Mouse (Mus musculus): ENCODE measurements around the gene Kazn.
A peak's percentile ranks its signal among the peaks of the same experiment; 100 is the strongest.

Gene Kazn

DNA sequence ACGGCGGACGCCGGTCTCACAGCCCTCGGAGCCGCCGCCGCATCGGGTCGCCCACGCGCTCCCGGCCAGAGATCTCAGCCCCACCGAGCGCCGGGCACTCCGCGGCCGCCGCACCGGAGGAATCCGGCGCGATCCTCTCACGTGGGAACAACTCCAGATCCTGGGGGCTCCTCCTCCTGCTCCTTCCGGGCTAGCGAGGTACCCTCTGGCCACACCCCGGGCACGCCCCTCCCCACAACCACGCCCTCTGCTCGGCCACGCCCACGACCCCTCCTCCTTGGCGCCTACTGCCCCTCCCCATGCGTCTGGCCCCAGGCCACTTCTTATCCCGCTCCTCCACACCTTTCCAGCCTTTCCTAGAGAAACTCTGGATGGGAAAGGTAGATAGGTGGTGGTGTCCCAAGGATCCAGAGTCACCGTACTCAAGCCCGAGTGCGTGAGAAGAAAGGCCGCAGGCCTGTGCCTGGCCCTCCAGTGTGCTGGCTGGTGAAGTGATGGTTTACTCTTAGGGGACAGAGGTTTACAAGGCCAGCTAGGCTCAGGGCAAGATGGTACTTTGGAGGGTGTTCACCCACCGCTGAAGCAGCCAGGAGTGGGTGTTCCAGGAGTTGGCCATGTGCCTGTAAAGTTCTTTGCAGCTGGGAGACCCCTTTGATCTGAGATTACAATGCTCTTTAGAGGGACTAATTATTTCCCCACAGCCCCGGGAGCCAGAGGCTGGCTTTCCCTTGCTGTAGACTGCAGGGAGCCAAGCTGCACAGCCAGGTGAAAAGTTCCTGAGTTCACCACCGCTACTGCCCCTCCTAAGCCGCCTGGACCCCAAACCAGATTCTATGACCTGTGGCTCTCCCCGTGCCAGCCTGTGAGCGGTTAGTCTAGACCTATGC is at the start of gene Kazn:
Kazn (minus strand) TSS at position 162 of the 887 bp plus-strand sequence.
- DNase-seq (ENCODE audit: low spot score in 2 of 2): peak; percentile 64 to 75

DNA sequence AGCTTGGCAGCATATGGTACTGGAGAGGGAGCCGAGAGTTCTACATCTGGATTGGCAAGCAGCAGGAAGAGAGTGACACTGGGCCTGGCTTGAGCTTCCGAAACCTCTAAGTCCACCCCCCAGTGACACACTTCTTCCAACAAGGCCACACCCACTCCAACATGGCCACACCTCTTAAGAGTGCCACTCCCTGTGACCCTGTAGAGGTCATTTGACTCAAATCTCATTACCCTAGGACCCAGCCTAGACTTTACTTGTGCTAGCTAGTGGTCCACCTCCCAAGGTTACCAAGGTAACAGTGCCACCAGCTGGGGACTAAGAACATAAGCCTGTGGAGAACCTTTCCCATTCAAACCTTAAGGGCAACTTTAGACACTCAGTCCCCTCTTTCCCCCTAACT is 46.3 kb upstream of the Kazn start:
- no peak for DNase-seq (ENCODE audit: low spot score in 2 of 2)

DNA sequence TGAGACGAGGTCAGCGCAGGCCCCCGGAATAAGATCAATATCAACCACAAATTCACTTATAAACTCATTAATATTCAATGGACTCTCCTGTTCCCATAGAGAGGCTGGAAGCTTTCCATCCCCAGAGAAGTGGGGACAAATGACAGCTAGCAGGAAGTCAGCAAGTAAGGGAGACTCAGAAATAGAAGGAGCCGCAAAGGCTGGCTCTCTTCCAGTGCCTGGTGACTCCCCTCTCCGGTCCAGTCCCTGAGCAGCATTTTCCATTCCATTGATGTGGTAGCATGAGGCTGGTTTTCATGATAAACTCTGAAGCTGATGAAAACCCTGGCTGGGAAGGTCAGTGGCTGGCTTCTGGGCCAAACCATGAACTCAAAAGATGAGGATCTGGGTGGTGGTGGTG is 44.7 kb upstream of the Kazn start:
- DNase-seq (ENCODE audit: low spot score in 2 of 2): no peak

DNA sequence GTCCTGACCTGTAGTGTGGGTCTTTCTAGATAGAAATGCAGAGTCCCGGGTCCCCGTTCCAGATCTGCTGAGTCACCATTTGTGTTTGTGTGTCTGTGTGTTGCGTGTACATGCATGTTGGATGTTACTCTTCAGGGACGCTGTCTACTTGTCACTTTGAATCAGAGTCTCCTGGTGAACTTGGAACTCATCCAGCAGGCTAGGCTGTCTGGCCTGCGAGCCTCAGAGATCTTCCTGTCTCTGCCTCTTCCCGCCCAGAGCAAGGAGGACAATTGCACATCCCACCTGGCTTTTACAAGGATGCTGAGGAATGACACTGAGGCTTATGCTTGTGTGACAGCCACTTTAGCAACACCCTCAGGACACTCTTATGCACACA is 39.0 kb upstream of the Kazn start:
- DNase-seq (ENCODE audit: low spot score in 2 of 2): no peak

DNA sequence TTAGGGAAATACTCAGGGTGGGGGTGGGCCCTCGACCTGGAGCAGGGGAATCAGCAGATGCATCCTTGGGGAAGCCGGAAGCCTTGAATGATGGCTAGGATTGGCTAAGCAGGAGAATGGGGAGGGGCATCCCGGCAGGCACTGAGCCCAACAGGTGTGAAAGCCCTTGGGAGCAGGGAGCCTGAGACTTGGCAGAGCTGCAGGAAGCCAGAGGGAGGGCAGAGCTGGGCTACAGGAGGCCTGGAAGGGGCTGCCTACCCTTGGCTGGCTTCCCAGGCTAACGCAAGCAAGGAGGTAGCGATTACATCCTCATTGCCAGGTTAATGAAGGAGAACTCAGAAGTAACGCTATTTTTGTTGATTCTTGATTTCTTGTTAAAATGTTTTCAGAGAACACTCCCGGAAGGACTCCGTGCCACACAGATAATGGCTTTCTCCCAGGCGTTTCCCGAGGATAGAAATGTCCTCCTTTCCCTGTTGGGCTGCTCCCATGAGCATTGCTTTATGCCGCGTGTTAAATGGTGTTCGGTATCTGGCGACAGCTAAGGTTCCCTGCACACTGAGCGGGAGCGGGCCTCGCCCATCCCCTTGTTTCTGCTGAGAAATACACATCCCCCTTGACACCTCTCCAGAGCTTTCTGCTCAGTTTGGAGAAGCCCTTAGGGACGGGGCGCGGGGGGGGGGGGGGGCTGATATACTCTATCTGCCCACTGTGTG is 38.4 kb upstream of the Kazn start:
- no peak for DNase-seq (ENCODE audit: low spot score in 2 of 2)

DNA sequence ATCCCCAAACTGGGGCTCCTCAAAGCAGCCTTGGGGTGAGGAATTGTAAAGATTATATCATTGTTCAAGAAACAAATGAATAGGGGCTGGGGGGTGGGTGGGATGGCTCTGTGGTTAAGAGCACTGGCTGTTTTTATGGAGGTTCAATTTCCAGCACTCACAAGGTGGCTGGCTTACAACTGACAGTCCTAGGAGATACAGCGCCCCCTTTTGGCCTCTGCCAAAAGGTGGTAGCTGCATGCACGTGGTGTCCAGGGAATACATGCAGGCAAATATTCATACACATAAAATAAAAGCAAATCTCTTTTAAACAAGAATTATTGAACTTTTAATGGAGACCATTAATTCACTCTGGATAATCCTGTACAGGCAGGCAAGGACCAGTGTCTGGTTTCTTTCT is 36.0 kb upstream of the Kazn start:
- no peak for DNase-seq (ENCODE audit: low spot score in 2 of 2)

DNA sequence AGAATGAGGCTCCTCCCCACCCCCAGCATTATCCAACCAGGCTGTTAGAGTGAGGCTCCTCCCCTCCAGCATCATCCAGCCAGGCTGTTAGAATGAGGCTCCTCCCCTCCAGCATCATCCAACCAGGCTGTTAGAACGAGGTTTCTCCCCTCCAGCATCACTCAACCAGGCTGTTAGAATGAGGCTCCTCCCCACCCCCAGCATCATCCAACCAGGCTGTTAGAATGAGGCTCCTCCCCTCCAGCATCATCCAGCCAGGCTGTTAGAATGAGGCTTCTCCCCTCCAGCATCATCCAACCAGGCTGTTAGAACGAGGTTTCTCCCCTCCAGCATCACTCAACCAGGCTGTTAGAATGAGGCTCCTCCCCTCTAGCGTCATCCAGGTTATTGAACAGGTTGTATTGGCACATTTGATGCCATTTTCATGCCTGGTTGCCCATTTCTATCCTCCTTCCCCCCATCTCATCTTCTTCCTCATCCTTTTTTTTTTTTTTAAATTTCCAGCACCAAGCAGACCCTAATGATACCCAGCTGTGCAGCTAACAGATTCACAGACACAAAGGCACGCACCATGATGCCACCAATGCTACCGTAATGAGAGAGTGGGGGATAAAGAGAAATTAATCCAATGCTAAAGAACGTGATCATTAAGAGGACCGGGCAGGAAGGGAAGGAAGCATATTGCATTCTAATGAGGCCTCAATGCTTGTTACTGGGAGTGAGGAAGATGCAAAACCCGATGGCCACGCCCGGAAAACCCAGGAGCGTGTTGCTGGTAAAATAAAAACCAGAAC is 35.4 kb upstream of the Kazn start:
- no peak for DNase-seq (ENCODE audit: low spot score in 2 of 2)

DNA sequence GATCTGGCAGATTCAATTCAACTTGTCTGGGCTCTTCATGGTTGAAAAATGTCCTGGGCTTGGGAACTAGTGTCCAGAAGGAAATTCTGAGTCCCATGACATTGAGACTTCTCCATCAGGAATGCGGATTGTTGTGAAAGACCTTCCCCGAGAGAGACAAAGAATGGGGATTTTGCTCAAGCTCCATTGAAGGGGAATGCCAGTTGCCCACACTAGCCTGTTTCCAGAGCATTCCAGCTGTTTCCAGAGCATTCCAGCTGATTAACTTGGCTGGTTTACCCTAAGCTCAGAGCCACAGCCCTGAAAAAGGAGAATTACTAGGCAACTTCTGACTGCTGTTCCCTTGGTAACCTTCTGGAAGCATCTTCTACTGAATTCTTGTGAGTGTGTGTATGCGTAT is 32.3 kb upstream of the Kazn start:
- no peak for DNase-seq (ENCODE audit: low spot score in 2 of 2)

- DNase-seq (ENCODE audit: low spot score in 2 of 2): no peak
Measured at GRCm38 (mm10) chr4:142267832-142268231, 28.6 kb upstream of the Kazn start.

GRCm38 (mm10) chr4:142267348-142267819 is 28.2 kb upstream of the Kazn start:
- DNase-seq (ENCODE audit: low spot score in 2 of 2): no peak

DNA sequence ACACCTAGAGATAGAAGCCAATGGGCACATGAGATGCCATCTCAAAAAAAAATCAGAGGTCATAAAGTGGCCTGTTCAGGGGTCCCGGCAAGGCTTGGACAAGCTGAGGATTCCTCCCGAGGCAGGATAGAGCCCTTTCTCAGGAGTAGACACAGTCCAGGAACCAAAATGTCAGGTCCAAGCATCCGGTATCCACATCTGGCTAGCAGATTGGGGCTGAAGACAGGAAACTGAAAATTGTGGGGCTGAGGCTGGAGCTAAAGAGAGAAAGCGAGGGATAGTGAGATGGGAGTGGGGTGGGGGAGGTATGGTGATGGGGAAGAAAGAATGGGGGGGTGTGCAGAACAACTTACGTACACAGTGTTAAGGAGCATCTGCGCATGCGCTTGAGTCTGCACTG is 25.1 kb upstream of the Kazn start:
- no peak for DNase-seq (ENCODE audit: low spot score in 2 of 2)

- DNase-seq (ENCODE audit: low spot score in 2 of 2): no peak
Measured at GRCm38 (mm10) chr4:142261725-142262124, 22.5 kb upstream of the Kazn start.

- DNase-seq (ENCODE audit: low spot score in 2 of 2): no peak
Measured at GRCm38 (mm10) chr4:142258730-142259129, 19.5 kb upstream of the Kazn start.

DNA sequence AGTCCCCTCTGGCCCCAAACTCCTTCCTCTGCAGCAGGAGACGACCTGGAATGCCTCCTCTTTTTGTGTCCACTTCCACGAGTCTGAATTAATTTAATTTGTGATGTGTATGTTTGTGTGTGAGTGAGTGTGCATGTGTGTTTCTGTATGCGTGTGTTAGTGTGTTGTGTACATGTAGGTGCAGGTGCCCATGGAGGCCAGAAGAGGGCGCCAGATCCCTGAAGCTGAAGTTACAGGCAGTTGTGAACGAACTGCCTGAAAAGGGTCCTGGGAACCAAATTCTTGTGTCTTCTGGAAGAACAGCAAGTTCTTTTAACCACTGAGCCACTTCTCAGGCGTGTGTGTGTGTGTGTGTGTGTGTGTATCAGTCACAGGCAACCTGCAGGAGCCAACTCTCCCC is 14.9 kb upstream of the Kazn start:
- DNase-seq (ENCODE audit: low spot score in 2 of 2): no peak

GRCm38 (mm10) chr4:142251471-142252354 is 12.5 kb upstream of the Kazn start:
- DNase-seq (ENCODE audit: low spot score in 2 of 2): no peak

DNA sequence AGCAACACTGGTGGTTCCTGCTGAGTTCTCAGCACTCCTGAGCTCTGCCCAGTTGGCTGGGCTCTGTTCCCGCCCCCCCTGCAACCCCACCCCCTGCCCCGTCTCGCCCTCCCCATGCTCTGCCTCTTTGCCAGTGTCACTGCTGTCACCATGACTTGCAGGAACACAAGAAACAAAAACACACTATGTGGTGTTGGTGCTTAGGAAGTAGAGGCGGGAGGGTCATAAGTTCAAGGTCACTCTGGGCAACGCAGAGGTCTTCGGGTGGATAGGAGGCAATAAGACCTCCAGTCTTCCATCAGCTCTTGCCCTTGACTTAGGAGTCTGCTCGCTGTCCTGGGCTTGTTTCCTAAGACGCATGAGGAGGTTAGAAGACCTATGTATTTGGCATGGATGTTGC is 10.9 kb upstream of the Kazn start:
- DNase-seq (ENCODE audit: low spot score in 2 of 2): no peak

- DNase-seq (ENCODE audit: low spot score in 2 of 2): peak; percentile 39 to 78
Measured at GRCm38 (mm10) chr4:142249401-142249800, 10.2 kb upstream of the Kazn start.

DNA sequence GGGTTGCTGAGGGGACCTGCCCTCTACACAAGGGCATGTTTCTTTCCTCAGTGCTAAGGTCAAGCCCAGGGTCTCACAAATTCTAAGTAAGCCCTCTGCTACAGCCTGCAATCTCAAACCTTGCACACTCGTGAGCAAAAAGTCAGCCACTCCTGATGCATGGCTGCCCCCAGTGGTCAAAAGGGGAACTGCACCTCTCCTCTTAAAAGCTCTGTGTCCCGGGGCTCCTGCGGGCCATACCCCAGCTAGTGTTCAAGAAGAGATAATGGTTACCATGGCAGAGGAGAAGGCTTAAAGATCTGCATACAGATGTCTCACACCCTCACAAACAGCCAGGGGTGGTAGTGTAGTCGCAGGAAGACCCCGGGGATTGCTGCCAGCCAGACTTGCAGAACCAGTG is 9.2 kb upstream of the Kazn start:
- peak; percentile 65 to 86 for DNase-seq (ENCODE audit: low spot score in 2 of 2)

- DNase-seq (ENCODE audit: low spot score in 2 of 2): no peak
Measured at GRCm38 (mm10) chr4:142246698-142247097, 7.5 kb upstream of the Kazn start.

DNA sequence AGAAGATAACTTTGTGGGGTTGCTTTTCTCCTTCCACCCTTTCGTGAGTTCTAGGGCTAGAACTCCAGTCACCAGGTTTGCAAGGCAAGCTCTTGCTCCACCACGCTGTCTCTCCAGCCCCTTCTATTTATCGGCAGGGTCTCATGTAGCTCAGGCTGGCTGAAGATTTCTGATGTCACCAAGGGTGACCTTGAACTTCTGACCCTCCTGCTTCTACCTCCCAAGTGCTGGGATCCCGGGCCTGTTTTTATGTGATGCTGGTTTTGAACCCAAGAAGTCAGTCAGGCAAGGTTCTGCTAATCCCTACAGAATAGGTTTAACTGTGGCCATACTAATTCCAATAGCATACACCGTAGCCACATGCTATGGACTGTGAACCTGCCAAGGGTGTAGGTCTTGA is 5.4 kb upstream of the Kazn start:
- DNase-seq (ENCODE audit: low spot score in 2 of 2): no peak

- DNase-seq (ENCODE audit: low spot score in 2 of 2): no peak
Measured at GRCm38 (mm10) chr4:142242750-142243383, 3.7 kb upstream of the Kazn start.
